Mouse (Mus musculus) liver, embryonic 14.5 days (tissue): ENCODE measurements around the gene Gas2l2.

Experiments
- CTCF ChIP-seq: IDR thresholded peaks from 2 replicates; pipeline ENCODE4 v1.5.1; 2016; ENCODE audit warnings: antibody characterized with exemption, low read depth, control low read depth
- EP300 ChIP-seq: IDR thresholded peaks from 2 replicates; pipeline ENCODE4 v1.6.1; 2016; ENCODE audit warnings: antibody characterized with exemption, low read depth

- no peak for TF ChIP-seq CTCF
- TF ChIP-seq EP300 = no peak
Observed at GRCm38 (mm10) chr11:83393062-83393461, 36.2 kb downstream of the Gas2l2 start.
